Mouse (Mus musculus) liver, adult 2 months (tissue): ENCODE data around the gene Fbxl5. TPM values are rescaled to one million over a fixed set of nuclear protein-coding genes. Genes with fewer than 3 reads are reported as not detected.

ENCODE experiments used
- DNase-seq: peaks from one replicate; pipeline ENCODE4 v3.0.0-alpha.2; 2011; ENCODE audit warnings: low read depth, low spot score; ENCODE audit errors: extremely low read depth
- H3K27ac ChIP-seq: fragments of 200-500 bp; replicated peaks from 2 replicates; pipeline ENCODE4 v1.5.1; 2012; ENCODE audit warnings: low read depth, mild to moderate bottlenecking, control low read depth, inconsistent platforms, low read length; ENCODE audit not compliant: insufficient read depth
- H3K27me3 ChIP-seq: fragments of 200-500 bp; 2 replicates; pipeline ENCODE4 v1.6.1; 2012; ENCODE audit warnings: mild to moderate bottlenecking, moderate library complexity, low read length, inconsistent platforms; ENCODE audit not compliant: control insufficient read depth, insufficient read depth
- H3K36me3 ChIP-seq: fragments of 200-500 bp; 2 replicates; pipeline ENCODE4 v1.6.1; 2012; ENCODE audit warnings: low read length, inconsistent platforms; ENCODE audit not compliant: control insufficient read depth, insufficient read depth
- H3K4me1 ChIP-seq: fragments of 200-500 bp; 2 replicates; pipeline ENCODE4 v1.6.1; 2011; ENCODE audit warnings: low read length; ENCODE audit not compliant: control insufficient read depth, insufficient read depth
- H3K4me3 ChIP-seq: fragments of 200-500 bp; 2 replicates; pipeline ENCODE4 v1.5.1; 2011; ENCODE audit warnings: low read depth, mild to moderate bottlenecking, control low read depth, low read length, moderate library complexity; ENCODE audit not compliant: insufficient read depth
- H3K79me2 ChIP-seq: fragments of 200-500 bp; 2 replicates; pipeline ENCODE4 v1.6.1; 2012; ENCODE audit warnings: inconsistent platforms, mild to moderate bottlenecking, low read length, moderate library complexity; ENCODE audit not compliant: control insufficient read depth, insufficient read depth
- H3K9ac ChIP-seq: fragments of 200-500 bp; 2 replicates; pipeline ENCODE4 v1.6.1; 2012; ENCODE audit warnings: low read depth, mild to moderate bottlenecking, control low read depth, inconsistent platforms, low read length
- CTCF ChIP-seq: fragments of 200-500 bp; IDR thresholded peaks from 2 replicates; pipeline ENCODE4 v1.5.1; 2011; ENCODE audit warnings: low read depth, low read length, control low read depth
- POLR2A ChIP-seq: fragments of 200-500 bp; IDR thresholded peaks from 2 replicates; pipeline ENCODE4 v1.6.1; 2011; ENCODE audit warnings: low read length, control low read depth; ENCODE audit not compliant: insufficient read depth; ENCODE audit errors: extremely low read depth
- WGBS: fragments of 180-500 bp; shearing (Covaris S2); methylation state at CpG from one replicate; pipeline ENCODE4 v1.1.7; 2018; 5-methylcytosine and 5-hydroxymethylcytosine counted together
- polyA plus RNA-seq: library from polyadenylated mRNA; depleted of rRNA; stranded (reverse); fragments of >200 nt; gene quantifications from 2 replicates; pipeline ENCODE4 v1.2.3, GENCODE M21; 2012
- total RNA-seq: library from RNA; depleted of rRNA; stranded (reverse); fragments of >200 nt; gene quantifications from 2 replicates; pipeline ENCODE4 v1.2.3, GENCODE M21; 2014

Fbxl5 gene
- total and polyA plus RNA-seq, 2 experiments, result 17.4 to 41.8 TPM

- TF ChIP-seq CTCF, result no peak
- TF ChIP-seq POLR2A, result no peak
- Histone ChIP-seq H3K79me2 (no peaks in the 10 kb centered on the region), H3K27me3 (0 out of 2 replicates have a peak, but pooled peaks cover 2% of the 10 kb centered on the region), H3K27ac (no peak overlapping the region), H3K9ac (no peak overlapping the region), H3K4me3 (no peak overlapping the region), H3K4me1 (no peaks in the 10 kb centered on the region), H3K36me3 (no peaks in the 10 kb centered on the region)
- WGBS, result 92% methylated on average over 2 of the region's 2 CpGs
- no peak for DNase-seq
These were observed 16.0 kb downstream of the Fbxl5 start for GRCm38 (mm10) chr5:43805401-43805800.

- H3K36me3 ChIP-seq, result no peaks in the 10 kb centered on the region
- WGBS, result 84% methylated on average over 4 of the region's 4 CpGs
- peaks cover 2% of the 10 kb centered on the region; the same call in 1 of the 2 replicates for H3K27me3 ChIP-seq
- TF ChIP-seq POLR2A (no peak), CTCF (no peak)
- no peak overlapping the region for H3K9ac ChIP-seq
- no peak overlapping the region for H3K27ac ChIP-seq
- H3K4me1 ChIP-seq, result no peaks in the 10 kb centered on the region
- no peak overlapping the region for H3K4me3 ChIP-seq
- no peak for DNase-seq
- no peaks in the 10 kb centered on the region for H3K79me2 ChIP-seq
These were observed 19.6 kb downstream of the Fbxl5 start for GRCm38 (mm10) chr5:43801798-43802197.

- peaks cover 2% of the 10 kb centered on the region; the same call in 1 of the 2 replicates for H3K27me3 ChIP-seq
- TF ChIP-seq CTCF (no peak), POLR2A (no peak)
These were observed 20.2 kb downstream of the Fbxl5 start for GRCm38 (mm10) chr5:43801253-43801652.

GRCm38 (mm10) chr5:43800700-43801099 lies 20.7 kb downstream of the Fbxl5 start:
- Histone ChIP-seq H3K79me2 (no peaks in the 10 kb centered on the region), H3K27ac (no peak overlapping the region), H3K4me1 (no peaks in the 10 kb centered on the region), H3K9ac (no peak overlapping the region), H3K4me3 (no peak overlapping the region), H3K36me3 (no peaks in the 10 kb centered on the region), H3K27me3 (peaks cover 2% of the 10 kb centered on the region; the same call in 1 of the 2 replicates)
- no peak for DNase-seq
- TF ChIP-seq POLR2A (no peak), CTCF (no peak)
- WGBS, result 75% methylated on average over 1 of the region's 1 CpGs

More at GRCm38 (mm10) chr5:43801253-43801652, 20.2 kb downstream of the Fbxl5 start:
- no peak for DNase-seq
- no peak overlapping the region for H3K9ac ChIP-seq
- no peak overlapping the region for H3K4me3 ChIP-seq
- no peaks in the 10 kb centered on the region for H3K79me2 ChIP-seq
- H3K27ac ChIP-seq, result no peak overlapping the region
- no peaks in the 10 kb centered on the region for H3K4me1 ChIP-seq
- no peaks in the 10 kb centered on the region for H3K36me3 ChIP-seq

- Histone ChIP-seq H3K79me2 (no peaks in the 10 kb centered on the region), H3K4me1 (no peaks in the 10 kb centered on the region), H3K27me3 (no peaks in the 10 kb centered on the region; the same call in 1 of the 2 replicates), H3K9ac (no peak overlapping the region), H3K36me3 (no peaks in the 10 kb centered on the region), H3K27ac (no peak overlapping the region), H3K4me3 (no peak overlapping the region)
- WGBS, result 67% methylated on average over 5 of the region's 5 CpGs
- DNase-seq, result no peak
- no peak for TF ChIP-seq POLR2A
- no peak for TF ChIP-seq CTCF
These were observed 21.9 kb downstream of the Fbxl5 start for GRCm38 (mm10) chr5:43799530-43799929.

- Histone ChIP-seq H3K4me1 (peaks cover 5% of the 10 kb centered on the region), H3K36me3 (no peaks in the 10 kb centered on the region), H3K9ac (no peak overlapping the region), H3K79me2 (no peaks in the 10 kb centered on the region), H3K27me3 (peaks cover 10% of the 10 kb centered on the region; the same call in 1 of the 2 replicates), H3K27ac (no peak overlapping the region), H3K4me3 (no peak overlapping the region)
- 84% methylated on average over 5 of the region's 5 CpGs for WGBS
- TF ChIP-seq POLR2A (no peak), CTCF (no peak)
- no peak for DNase-seq
These were observed 29.1 kb downstream of the Fbxl5 start for GRCm38 (mm10) chr5:43792354-43792753.
